In the genomic region with DNA sequence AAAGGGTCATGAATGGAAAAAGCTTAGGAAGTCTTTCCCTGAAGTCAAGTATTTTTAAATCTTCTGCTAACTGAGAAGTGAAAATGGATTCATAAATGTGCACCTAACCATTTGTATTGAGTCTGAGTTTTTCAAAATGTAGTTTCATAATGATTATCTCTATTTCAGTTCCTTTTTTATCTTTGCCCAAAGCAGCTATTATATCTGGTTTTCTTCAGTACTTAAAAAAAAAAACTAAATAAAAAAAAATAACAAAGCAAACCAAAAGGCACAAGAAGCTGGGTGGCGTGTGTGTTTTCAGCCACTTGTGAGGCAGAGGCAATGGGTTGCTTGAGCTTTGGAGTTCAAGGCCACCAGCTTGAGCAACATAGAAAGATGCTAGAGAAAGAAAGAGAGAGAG, we compare ENCODE assay signal across 18 mouse cellular contexts.
"Had no signal": no experiment of that assay in that cellular context is flagged by ENCODE, and none has a peak within 500 bp of the region (broad histone marks: within the 10 kb centered on the region; RNA-seq: fewer than 3 reads in every experiment).

No protein-coding gene starts in this region.

- H3K4me3 ChIP-seq: midbrain, embryonic 10.5 days; midbrain, embryonic 12.5 days; myocyte; neural tube, embryonic 13.5 days; neural tube, embryonic 15.5 days had no signal

- H3K4me2 ChIP-seq: lung, embryonic 14.5 days; midbrain, embryonic 12.5 days; neural tube, embryonic 13.5 days; neural tube, embryonic 15.5 days had no signal

- H3K9me3 ChIP-seq: midbrain, embryonic 10.5 days; midbrain, embryonic 12.5 days; neural tube, embryonic 15.5 days had no signal

- H3K27me3 ChIP-seq: midbrain, embryonic 12.5 days; neural tube, embryonic 13.5 days; neural tube, embryonic 15.5 days had no signal

- ATAC-seq: midbrain, embryonic 16.5 days had no signal

- H3K36me3 ChIP-seq: midbrain, embryonic 10.5 days; midbrain, embryonic 12.5 days; neural tube, embryonic 13.5 days; neural tube, embryonic 15.5 days had no signal

- H3K9ac ChIP-seq: lung, embryonic 14.5 days; midbrain, embryonic 12.5 days; neural tube, embryonic 13.5 days; neural tube, embryonic 15.5 days had no signal

- H3K27ac ChIP-seq: midbrain, embryonic 10.5 days; midbrain, embryonic 12.5 days; neural tube, embryonic 13.5 days; neural tube, embryonic 15.5 days had no signal

- DNase-seq: lung, adult 18-20 months; lung, embryonic 14.5 days; lung, postnatal 10 days; lung, postnatal 4 days; midbrain, embryonic 14.5 days; retina, postnatal 1 day; right cerebral cortex, adult 18-20 months; right cerebral cortex, postnatal 25 days; right cerebral cortex, postnatal 4 days; thymus, adult 18-20 months; thymus, postnatal 25 days; thymus, postnatal 4 days had no signal
